Mouse (Mus musculus) brain, embryonic 14.5 days (tissue): ENCODE measurements around the gene Agpat3.

Experiments
- CTCF ChIP-seq: fragments of 200-500 bp; IDR thresholded peaks from 2 replicates; pipeline ENCODE4 v1.5.1; 2012; ENCODE audit warnings: inconsistent platforms, mild to moderate bottlenecking, moderate library complexity, borderline replicate concordance; ENCODE audit not compliant: insufficient read depth, insufficient read length; ENCODE audit errors: extremely low read depth
- POLR2A ChIP-seq: fragments of 200-500 bp; IDR thresholded peaks from 2 replicates; pipeline ENCODE4 v1.6.1; 2012; ENCODE audit warnings: mild to moderate bottlenecking, inconsistent platforms, borderline replicate concordance; ENCODE audit not compliant: poor library complexity, insufficient read depth, insufficient read length, severe bottlenecking; ENCODE audit errors: extremely low read depth

DNA sequence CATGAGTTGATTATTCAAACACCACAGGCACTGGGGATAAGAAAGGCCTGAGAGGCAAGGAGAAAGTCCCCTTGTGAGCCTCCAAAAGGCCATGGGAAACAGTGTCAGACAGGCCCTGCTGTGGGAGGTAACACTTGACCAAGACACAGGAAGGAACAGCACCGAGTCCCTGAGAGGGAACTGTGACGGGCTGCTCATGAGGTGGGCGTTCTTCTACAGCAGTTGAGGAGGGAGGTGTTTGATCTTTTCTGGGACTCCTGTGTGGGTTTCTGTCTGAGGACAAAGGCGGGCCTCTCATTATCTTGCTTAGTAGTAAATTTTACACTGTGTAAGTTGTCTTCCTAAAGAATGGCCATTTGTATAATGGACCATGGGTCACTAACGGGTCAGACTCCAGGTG is 33.2 kb upstream of the Agpat3 start:
- no peak for TF ChIP-seq CTCF
- TF ChIP-seq POLR2A: no peak
